Mouse (Mus musculus): ENCODE measurements around the gene Hsd17b2.

DNA sequence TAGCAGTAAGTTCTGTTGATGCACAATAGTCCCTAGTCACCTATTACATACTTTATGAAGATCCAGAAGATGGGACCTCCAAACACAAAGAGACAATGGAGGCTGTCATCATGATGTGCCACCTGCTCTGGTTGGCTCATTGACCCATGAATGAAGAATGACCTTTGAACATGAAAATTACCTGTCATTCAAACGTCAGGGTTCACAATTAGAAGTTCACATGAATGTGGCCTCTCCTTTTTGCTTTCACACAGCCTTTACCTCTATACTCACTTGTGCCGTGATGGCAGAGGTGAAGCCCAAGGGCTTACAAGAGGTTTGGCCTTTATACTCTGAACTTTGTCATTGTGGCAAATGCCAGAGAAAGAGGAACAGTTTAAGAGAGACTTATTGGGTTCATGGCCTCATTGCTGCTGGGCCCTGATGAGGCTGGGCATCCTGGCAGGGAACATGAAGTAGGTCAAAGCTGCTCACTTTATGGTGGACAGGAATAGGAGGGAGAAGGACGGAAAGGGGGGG is 35.0 kb downstream of the Hsd17b2 start:
- TF ChIP-seq CTCF (IDR thresholded peaks at IDR 0.05; ENCODE audit: low read depth, low read length) (no peak), POLR2A (IDR thresholded peaks at IDR 0.05; ENCODE audit: extremely low read depth, insufficient read depth, low read length) (no peak)

Data from liver, adult 2 months (tissue).